In genomic region chr12:3235124-3235631, GRCm38 (mm10) we compare ENCODE assay signal across 8 mouse cellular contexts.
DNase-seq lines count a peak whose midpoint lies in the region; ATAC-seq lines count a peak whose summit lies in the region.

No protein-coding gene starts in this region.

- ATAC-seq in erythroid progenitor cell, adult 5-6 weeks (replicated peaks; ENCODE audit: low FRiP score, poor library complexity, severe bottlenecking) = peak; percentile 96
- ATAC-seq in heart, embryonic 14.5 days (ENCODE audit: insufficient number of reproducible peaks, insufficient read depth, low FRiP score, low read depth) = peak; percentile 81
- ATAC-seq in liver, embryonic 13.5 days (ENCODE audit: low read depth) = peak; percentile 91
- ATAC-seq in stomach, embryonic 16.5 days (ENCODE audit: insufficient read depth, low FRiP score) = peak; percentile 93

- H3K4me1 ChIP-seq in heart, embryonic 14.5 days (ENCODE audit: control insufficient read depth in 2 of 2, insufficient read depth in 2 of 2, low read length in 2 of 2) = 0 out of 4 replicates have a peak, but pooled peaks cover 0 to 4% of the 10 kb centered on the region in 2 experiments
- H3K4me1 ChIP-seq in liver, embryonic 13.5 days (replicated peaks) = peaks cover 15% of the 10 kb centered on the region
- H3K4me1 ChIP-seq in stomach, embryonic 16.5 days (ENCODE audit: control insufficient read depth, insufficient read depth, low read length) = 0 out of 2 replicates have a peak, but pooled peaks cover 3% of the 10 kb centered on the region

- H3K9me3 ChIP-seq in heart, embryonic 14.5 days (ENCODE audit: control insufficient read depth, low read length) = 0 out of 2 replicates have a peak, but pooled peaks cover 14% of the 10 kb centered on the region
- H3K9me3 ChIP-seq in liver, embryonic 13.5 days (replicated peaks) = peaks cover 29% of the 10 kb centered on the region
- peaks cover 11% of the 10 kb centered on the region; the same call in 1 of the 2 replicates for H3K9me3 ChIP-seq in stomach, embryonic 16.5 days (replicated peaks; ENCODE audit: control insufficient read depth, low read length)

- WGBS in heart, embryonic 14.5 days = 11% methylated on average over 36 of the region's 36 CpGs
- 29% methylated on average over 36 of the region's 36 CpGs for WGBS in liver, embryonic 13.5 days (ENCODE audit: insufficient replicate concordance)
- 12% methylated on average over 36 of the region's 36 CpGs for WGBS in stomach, embryonic 16.5 days

- H3K9ac ChIP-seq in heart, embryonic 14.5 days (ENCODE audit: low read length) = peak overlapping the region; percentile 79
- H3K9ac ChIP-seq in liver, embryonic 13.5 days = peak overlapping the region; percentile 68
- peak overlapping the region; percentile 72 for H3K9ac ChIP-seq in stomach, embryonic 16.5 days (ENCODE audit: low read length)

- peak overlapping the region; percentile 69 to 99 for H3K4me3 ChIP-seq in heart, embryonic 14.5 days (ENCODE audit: control insufficient read depth in 1 of 2, insufficient read depth in 1 of 2, low read depth in 1 of 2, low read length in 2 of 2)
- peak overlapping the region; percentile 71 for H3K4me3 ChIP-seq in liver, embryonic 13.5 days (replicated peaks)
- H3K4me3 ChIP-seq in stomach, embryonic 16.5 days (replicated peaks; ENCODE audit: low read length) = peak overlapping the region; percentile 70

- peak; percentile 96 for DNase-seq in CD4-positive, CD25-positive, alpha-beta regulatory T cell, adult 2 months (ENCODE audit: low read depth, low spot score)
- peak; percentile 99 for DNase-seq in brain, embryonic 18.5 days (ENCODE audit: low read depth, low spot score)
- DNase-seq in kidney, postnatal 14 days = peak; percentile 96
- peak; percentile 83 for DNase-seq in liver, embryonic 13.5 days
- peak; percentile 91 for DNase-seq in neural tube, embryonic 10.5 days (ENCODE audit: extremely low spot score, low spot score)

- peak overlapping the region; percentile 75 for H3K4me2 ChIP-seq in heart, embryonic 14.5 days (ENCODE audit: low read length)
- H3K4me2 ChIP-seq in liver, embryonic 13.5 days = peak overlapping the region; percentile 89
- H3K4me2 ChIP-seq in stomach, embryonic 16.5 days (ENCODE audit: low read depth, low read length) = peak overlapping the region; percentile 68

- H3K27me3 ChIP-seq in heart, embryonic 14.5 days (ENCODE audit: control insufficient read depth, insufficient read depth, low read length) = no peaks in the 10 kb centered on the region
- H3K27me3 ChIP-seq in liver, embryonic 13.5 days = no peaks in the 10 kb centered on the region
- H3K27me3 ChIP-seq in stomach, embryonic 16.5 days (ENCODE audit: control insufficient read depth, insufficient read depth, low read length) = no peaks in the 10 kb centered on the region

- peak overlapping the region; percentile 92 to 94; a peak in 3 of 4 replicates for H3K27ac ChIP-seq in heart, embryonic 14.5 days (replicated peaks in 1 of 2; ENCODE audit: control insufficient read depth in 1 of 2, insufficient read depth in 1 of 2, low read depth in 2 of 2, low read length in 2 of 2)
- H3K27ac ChIP-seq in liver, embryonic 13.5 days = peak overlapping the region; percentile 73
- H3K27ac ChIP-seq in stomach, embryonic 16.5 days (ENCODE audit: low read length) = peak overlapping the region; percentile 88

- peaks cover 33% of the 10 kb centered on the region for H3K36me3 ChIP-seq in heart, embryonic 14.5 days (ENCODE audit: control insufficient read depth, insufficient read depth, low read length)
- peaks cover 38% of the 10 kb centered on the region for H3K36me3 ChIP-seq in liver, embryonic 13.5 days
- peaks cover 32% of the 10 kb centered on the region for H3K36me3 ChIP-seq in stomach, embryonic 16.5 days (ENCODE audit: control insufficient read depth, insufficient read depth, low read length)

Comparison
In these comparisons a context has a peak if more than half of its experiments do, and no peak if none do; other contexts are left out.
1. Peak in every context shown above with its lines: DNase-seq, ATAC-seq, H3K4me3 ChIP-seq and H3K27ac ChIP-seq.